14 mouse cellular contexts compared by ENCODE assay signal in the genomic region with DNA sequence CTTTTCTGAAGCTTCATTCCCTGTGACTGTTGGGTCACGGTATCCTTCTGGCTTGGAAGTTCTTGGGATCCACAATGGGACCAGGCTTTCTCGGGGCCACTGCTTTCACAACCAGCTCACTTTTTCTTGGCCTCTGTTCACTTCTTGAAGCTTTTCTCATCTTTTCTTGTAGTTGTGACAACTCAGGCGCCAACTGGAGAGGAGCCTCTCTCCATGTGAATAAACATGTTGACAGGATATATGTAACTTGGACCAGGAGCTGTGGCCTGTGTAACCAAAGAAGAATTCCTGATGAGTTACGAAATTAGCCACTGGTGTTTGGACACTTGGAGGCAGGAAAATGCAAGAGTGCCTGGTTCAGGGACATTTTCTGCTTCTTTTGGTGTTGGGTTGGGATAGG.
DNase-seq lines count a peak whose midpoint lies in the region; ATAC-seq and TF ChIP-seq lines count a peak whose summit lies in the region.
"Had no signal": no experiment of that assay in that cellular context is flagged by ENCODE, and none has a peak within 500 bp of the region (broad histone marks: within the 10 kb centered on the region; RNA-seq: fewer than 3 reads in every experiment).

No protein-coding gene starts in this region.

- DNase-seq in adrenal gland, postnatal 14 days = peak; percentile 4
- DNase-seq in adrenal gland, postnatal 4 days (ENCODE audit: low spot score in 2 of 2) = no peak
- peak; percentile 82 for DNase-seq in liver, adult 2 months (ENCODE audit: extremely low read depth, low read depth, low spot score)
- DNase-seq in 3T3-L1 (ENCODE audit: low read depth, low spot score) = peak; percentile 91
- peak; percentile 58 for DNase-seq in gastrocnemius, postnatal 25 days
- DNase-seq in layer of hippocampus, adult 8-10 months (ENCODE audit: low spot score in 2 of 2) = no peak
- no peak for DNase-seq in thymus, adult 2 months
- DNase-seq: layer of hippocampus, adult 9-11 months; right cerebral cortex, postnatal 14 days had no signal

- ATAC-seq in liver, embryonic 12.5 days = no peak
- ATAC-seq: forebrain, embryonic 13.5 days; hindbrain, postnatal 0 days had no signal

- peak overlapping the region; percentile 54 for H3K27ac ChIP-seq in liver, adult 2 months (replicated peaks; ENCODE audit: insufficient read depth, low read depth, low read length)
- no peak overlapping the region for H3K27ac ChIP-seq in liver, embryonic 12.5 days
- no peak overlapping the region for H3K27ac ChIP-seq in thymus, adult 2 months (ENCODE audit: control insufficient read depth, insufficient read depth, low read length)
- H3K27ac ChIP-seq: forebrain, embryonic 13.5 days; hindbrain, postnatal 0 days; kidney, postnatal 0 days; liver, embryonic 14.5 days had no signal

- H3K79me2 ChIP-seq in liver, adult 2 months (ENCODE audit: control insufficient read depth, insufficient read depth, low read length) = no peaks in the 10 kb centered on the region

- H3K27me3 ChIP-seq in liver, adult 2 months (ENCODE audit: control insufficient read depth, insufficient read depth, low read length) = no peaks in the 10 kb centered on the region
- H3K27me3 ChIP-seq in liver, embryonic 12.5 days (replicated peaks) = no peaks in the 10 kb centered on the region
- H3K27me3 ChIP-seq in thymus, adult 2 months (ENCODE audit: control insufficient read depth, insufficient read depth, low read length) = no peaks in the 10 kb centered on the region
- H3K27me3 ChIP-seq: forebrain, embryonic 13.5 days had no signal

- no peaks in the 10 kb centered on the region for H3K36me3 ChIP-seq in liver, adult 2 months (ENCODE audit: control insufficient read depth, insufficient read depth, low read length)
- H3K36me3 ChIP-seq in liver, embryonic 12.5 days = no peaks in the 10 kb centered on the region
- H3K36me3 ChIP-seq in thymus, adult 2 months (ENCODE audit: control insufficient read depth, insufficient read depth, low read length) = no peaks in the 10 kb centered on the region

- H3K9ac ChIP-seq in liver, adult 2 months (ENCODE audit: low read depth, low read length) = no peak overlapping the region
- H3K9ac ChIP-seq in liver, embryonic 12.5 days = no peak overlapping the region
- H3K9ac ChIP-seq: forebrain, embryonic 13.5 days; liver, embryonic 14.5 days had no signal

- peaks cover 10% of the 10 kb centered on the region for H3K4me1 ChIP-seq in liver, adult 2 months (ENCODE audit: control insufficient read depth, insufficient read depth, low read length)
- H3K4me1 ChIP-seq in liver, embryonic 12.5 days = no peaks in the 10 kb centered on the region
- H3K4me1 ChIP-seq in thymus, adult 2 months (replicated peaks; ENCODE audit: control insufficient read depth, insufficient read depth, low read length) = no peaks in the 10 kb centered on the region
- H3K4me1 ChIP-seq: forebrain, embryonic 13.5 days had no signal

- TF ChIP-seq CTCF in liver, adult 2 months (IDR thresholded peaks at IDR 0.05; ENCODE audit: low read depth, low read length) = no peak
- no peak for TF ChIP-seq CTCF in thymus, adult 2 months (IDR thresholded peaks at IDR 0.05; ENCODE audit: borderline replicate concordance, control insufficient read depth, extremely low read depth, insufficient read depth, low read length, poor library complexity)

- H3K4me2 ChIP-seq in liver, embryonic 12.5 days = no peak overlapping the region
- H3K4me2 ChIP-seq: forebrain, embryonic 13.5 days had no signal

- no peaks in the 10 kb centered on the region for H3K9me3 ChIP-seq in liver, embryonic 12.5 days (replicated peaks)
- H3K9me3 ChIP-seq: forebrain, embryonic 13.5 days had no signal

- H3K4me3 ChIP-seq in liver, adult 2 months (ENCODE audit: insufficient read depth, low read depth, low read length) = no peak overlapping the region
- H3K4me3 ChIP-seq in liver, embryonic 12.5 days = no peak overlapping the region
- no peak overlapping the region for H3K4me3 ChIP-seq in thymus, adult 2 months (ENCODE audit: control insufficient read depth, insufficient read depth, low read length)
- H3K4me3 ChIP-seq: forebrain, embryonic 13.5 days had no signal

- TF ChIP-seq POLR2A in liver, adult 2 months (IDR thresholded peaks at IDR 0.05; ENCODE audit: extremely low read depth, insufficient read depth, low read length) = no peak
- no peak for TF ChIP-seq POLR2A in thymus, adult 2 months (IDR thresholded peaks at IDR 0.05; ENCODE audit: control insufficient read depth, extremely low read depth, insufficient read depth, low read length, poor library complexity)

- 24% methylated on average over 4 of the region's 4 CpGs for WGBS in liver, adult 2 months
- WGBS in liver, embryonic 12.5 days (ENCODE audit: insufficient replicate concordance) = 57% methylated on average over 4 of the region's 4 CpGs
- 90% methylated on average over 4 of the region's 4 CpGs for WGBS in thymus, adult 2 months

Comparison
In these comparisons a context has a peak if more than half of its experiments do, and no peak if none do; other contexts are left out.
1. DNase-seq: peak in adrenal gland, postnatal 14 days (single experiment), liver, adult 2 months (single experiment), 3T3-L1 (single experiment) and gastrocnemius, postnatal 25 days (single experiment); none in adrenal gland, postnatal 4 days (0 of 2), layer of hippocampus, adult 8-10 months (0 of 2) and thymus, adult 2 months (single experiment).